8 mouse cellular contexts compared by ENCODE assay signal in genomic region chr5:121205537-121206130, GRCm38 (mm10). TPM values are rescaled to one million over a fixed set of nuclear protein-coding genes. Genes with fewer than 3 reads are reported as not detected.
DNase-seq lines count a peak whose midpoint lies in the region; ATAC-seq and TF ChIP-seq lines count a peak whose summit lies in the region.
"Not testable (repeated sequence)": the region's sequence is repeated elsewhere in the genome, so short reads cannot be mapped to it uniquely, and the experiment has no call there.

No protein-coding gene starts in this region.

- H3K27ac ChIP-seq in embryonic facial prominence, embryonic 12.5 days; forebrain, embryonic 16.5 days (ENCODE audit: low read length); hindbrain, embryonic 11.5 days (ENCODE audit: low read depth, low read length); kidney, embryonic 15.5 days; midbrain, embryonic 10.5 days (replicated peaks); neural tube, embryonic 14.5 days (ENCODE audit: low read depth, low read length): not testable (repeated sequence)
- peak overlapping the region; percentile 81 for H3K27ac ChIP-seq in liver, embryonic 12.5 days

- H3ac ChIP-seq in C2C12 (ENCODE audit: control insufficient read depth, insufficient read length, low read depth), result peak overlapping the region; percentile 72

- H3K27me3 ChIP-seq in C2C12 (ENCODE audit: control insufficient read depth, insufficient read depth, insufficient read length); embryonic facial prominence, embryonic 12.5 days; forebrain, embryonic 16.5 days (replicated peaks; ENCODE audit: control insufficient read depth, insufficient read depth, low read length); hindbrain, embryonic 11.5 days (ENCODE audit: control insufficient read depth, insufficient read depth, low read length); kidney, embryonic 15.5 days; liver, embryonic 12.5 days (replicated peaks); midbrain, embryonic 10.5 days (ENCODE audit: low read depth, poor library complexity, severe bottlenecking); neural tube, embryonic 14.5 days (ENCODE audit: control insufficient read depth, insufficient read depth, low read length): not testable (repeated sequence)

- H3K36me3 ChIP-seq in C2C12 (ENCODE audit: control insufficient read depth, insufficient read depth), result peaks cover 58% of the 10 kb centered on the region
- peaks cover 50% of the 10 kb centered on the region for H3K36me3 ChIP-seq in embryonic facial prominence, embryonic 12.5 days
- H3K36me3 ChIP-seq in forebrain, embryonic 16.5 days (ENCODE audit: control insufficient read depth, insufficient read depth), result peaks cover 30% of the 10 kb centered on the region
- H3K36me3 ChIP-seq in hindbrain, embryonic 11.5 days (ENCODE audit: control insufficient read depth, insufficient read depth, low read length), result peaks cover 10% of the 10 kb centered on the region
- peaks cover 52% of the 10 kb centered on the region for H3K36me3 ChIP-seq in kidney, embryonic 15.5 days
- H3K36me3 ChIP-seq in liver, embryonic 12.5 days, result peaks cover 53% of the 10 kb centered on the region
- peaks cover 53% of the 10 kb centered on the region for H3K36me3 ChIP-seq in midbrain, embryonic 10.5 days
- H3K36me3 ChIP-seq in neural tube, embryonic 14.5 days (ENCODE audit: control insufficient read depth, insufficient read depth, low read length), result peaks cover 35% of the 10 kb centered on the region

- not testable (repeated sequence) for TF ChIP-seq CTCF in C2C12 (IDR thresholded peaks at IDR 0.05; ENCODE audit: control insufficient read depth, insufficient read depth, insufficient read length)

- peak overlapping the region; percentile 90 for H3K4me3 ChIP-seq in C2C12 (ENCODE audit: insufficient read depth, poor library complexity, severe bottlenecking)
- peak overlapping the region; percentile 98 for H3K4me3 ChIP-seq in embryonic facial prominence, embryonic 12.5 days
- peak overlapping the region; percentile 97 for H3K4me3 ChIP-seq in forebrain, embryonic 16.5 days (replicated peaks; ENCODE audit: low read length)
- H3K4me3 ChIP-seq in hindbrain, embryonic 11.5 days (ENCODE audit: low read depth, low read length), result peak overlapping the region; percentile 98
- peak overlapping the region; percentile 96 for H3K4me3 ChIP-seq in kidney, embryonic 15.5 days (replicated peaks)
- peak overlapping the region; percentile 98 for H3K4me3 ChIP-seq in liver, embryonic 12.5 days
- peak overlapping the region; percentile 99 for H3K4me3 ChIP-seq in midbrain, embryonic 10.5 days
- H3K4me3 ChIP-seq in neural tube, embryonic 14.5 days (ENCODE audit: low read depth, low read length), result peak overlapping the region; percentile 89

- 74% methylated on average over 8 of the region's 10 CpGs for WGBS in embryonic facial prominence, embryonic 12.5 days
- WGBS in forebrain, embryonic 16.5 days, result 76% methylated on average over 7 of the region's 10 CpGs
- 77% methylated on average over 8 of the region's 10 CpGs for WGBS in hindbrain, embryonic 11.5 days
- 68% methylated on average over 8 of the region's 10 CpGs for WGBS in kidney, embryonic 15.5 days
- 39% methylated on average over 8 of the region's 10 CpGs for WGBS in liver, embryonic 12.5 days (ENCODE audit: insufficient replicate concordance)
- WGBS in midbrain, embryonic 10.5 days, result 86% methylated on average over 9 of the region's 10 CpGs
- 76% methylated on average over 8 of the region's 10 CpGs for WGBS in neural tube, embryonic 14.5 days

- H3K79me2 ChIP-seq in C2C12 (ENCODE audit: control insufficient read depth, insufficient read depth), result peaks cover 56% of the 10 kb centered on the region

- not testable (repeated sequence) for DNase-seq in hindbrain, embryonic 11.5 days (ENCODE audit: low spot score); midbrain, embryonic 10.5 days (ENCODE audit: low spot score)

- ATAC-seq in embryonic facial prominence, embryonic 12.5 days (ENCODE audit: insufficient number of reproducible peaks, insufficient read depth, low FRiP score, low TSS enrichment); forebrain, embryonic 16.5 days; hindbrain, embryonic 11.5 days (ENCODE audit: low FRiP score); kidney, embryonic 15.5 days (replicated peaks; ENCODE audit: low FRiP score); liver, embryonic 12.5 days; neural tube, embryonic 14.5 days (ENCODE audit: low read depth): not testable (repeated sequence)

- H3K4me1 ChIP-seq in embryonic facial prominence, embryonic 12.5 days, result peaks cover 18% of the 10 kb centered on the region
- H3K4me1 ChIP-seq in forebrain, embryonic 16.5 days (replicated peaks; ENCODE audit: control insufficient read depth, insufficient read depth, low read length), result peaks cover 20% of the 10 kb centered on the region
- H3K4me1 ChIP-seq in hindbrain, embryonic 11.5 days (replicated peaks; ENCODE audit: control insufficient read depth, insufficient read depth, low read length); neural tube, embryonic 14.5 days (ENCODE audit: control insufficient read depth, insufficient read depth, low read length): not testable (repeated sequence)
- H3K4me1 ChIP-seq in kidney, embryonic 15.5 days, result peaks cover 29% of the 10 kb centered on the region
- peaks cover 43% of the 10 kb centered on the region for H3K4me1 ChIP-seq in liver, embryonic 12.5 days
- peaks cover 23% of the 10 kb centered on the region for H3K4me1 ChIP-seq in midbrain, embryonic 10.5 days

- peak overlapping the region; percentile 99 for H3K9ac ChIP-seq in embryonic facial prominence, embryonic 12.5 days
- 0 out of 2 replicates have a peak overlapping the region, but pooled peaks have one; percentile 17 for H3K9ac ChIP-seq in forebrain, embryonic 16.5 days (replicated peaks; ENCODE audit: low read depth, low read length)
- peak overlapping the region; percentile 99; the same call in 1 of the 2 replicates for H3K9ac ChIP-seq in hindbrain, embryonic 11.5 days (ENCODE audit: low read depth, low read length)
- peak overlapping the region; percentile 98 for H3K9ac ChIP-seq in kidney, embryonic 15.5 days
- H3K9ac ChIP-seq in liver, embryonic 12.5 days, result peak overlapping the region; percentile 98
- peak overlapping the region; percentile 95 for H3K9ac ChIP-seq in neural tube, embryonic 14.5 days (replicated peaks; ENCODE audit: low read depth, low read length)

- H3K4me2 ChIP-seq in embryonic facial prominence, embryonic 12.5 days (replicated peaks), result peak overlapping the region; percentile 62
- H3K4me2 ChIP-seq in forebrain, embryonic 16.5 days (ENCODE audit: low read length), result peak overlapping the region; percentile 73
- peak overlapping the region; percentile 70; the same call in 1 of the 2 replicates for H3K4me2 ChIP-seq in hindbrain, embryonic 11.5 days (replicated peaks; ENCODE audit: low read depth, low read length)
- peak overlapping the region; percentile 70 for H3K4me2 ChIP-seq in kidney, embryonic 15.5 days
- H3K4me2 ChIP-seq in liver, embryonic 12.5 days, result peak overlapping the region; percentile 82
- peak overlapping the region; percentile 72 for H3K4me2 ChIP-seq in neural tube, embryonic 14.5 days (ENCODE audit: low read depth, low read length)

- H3K79me3 ChIP-seq in C2C12 (ENCODE audit: low read depth), result peaks cover 46% of the 10 kb centered on the region

- not testable (repeated sequence) for H3K9me3 ChIP-seq in embryonic facial prominence, embryonic 12.5 days; forebrain, embryonic 16.5 days (ENCODE audit: control insufficient read depth, low read length); hindbrain, embryonic 11.5 days (ENCODE audit: control insufficient read depth, low read length); kidney, embryonic 15.5 days (replicated peaks); liver, embryonic 12.5 days (replicated peaks); midbrain, embryonic 10.5 days (replicated peaks); neural tube, embryonic 14.5 days (ENCODE audit: control insufficient read depth, low read length)

RNA-seq across cellular contexts. Expression of gene Rpl6, which starts 1.4 kb away (rescaled TPM):
- polyA plus RNA-seq in C2C12 (2012; fragmentation: generic; extraction: Trizol), result 1,946 TPM
- polyA plus RNA-seq in embryonic facial prominence, embryonic 12.5 days (2016; fragmentation: Nextera tagmentation; extraction: Ambion mirVana), result 597 and 603 TPM in 2 replicates
- 361 and 392 TPM in 2 replicates for polyA plus RNA-seq in forebrain, embryonic 16.5 days (2015; fragmentation: Nextera tagmentation; extraction: Ambion mirVana)
- 619 and 657 TPM in 2 replicates for polyA plus RNA-seq in hindbrain, embryonic 11.5 days (2014; fragmentation: Nextera tagmentation; extraction: Ambion mirVana)
- polyA plus RNA-seq in kidney, embryonic 15.5 days (2015; fragmentation: Nextera tagmentation; extraction: Ambion mirVana), result 639 and 659 TPM in 2 replicates
- polyA plus RNA-seq in liver, embryonic 12.5 days (2016; fragmentation: Nextera tagmentation; extraction: Ambion mirVana), result 590 and 602 TPM in 2 replicates
- polyA plus RNA-seq in midbrain, embryonic 10.5 days (2016; fragmentation: Nextera tagmentation; extraction: Ambion mirVana), result 565 and 656 TPM in 2 replicates
- 368 and 383 TPM in 2 replicates for polyA plus RNA-seq in neural tube, embryonic 14.5 days (2014; fragmentation: Nextera tagmentation; extraction: Ambion mirVana)

RNA-seq across cellular contexts. Expression of gene Hectd4, which starts 14.4 kb away (rescaled TPM):
- 5.4 TPM for polyA plus RNA-seq in C2C12 (2012; fragmentation: generic; extraction: Trizol)
- 7.8 and 7.9 TPM in 2 replicates for polyA plus RNA-seq in embryonic facial prominence, embryonic 12.5 days (2016; fragmentation: Nextera tagmentation; extraction: Ambion mirVana)
- 18.2 and 20.1 TPM in 2 replicates for polyA plus RNA-seq in forebrain, embryonic 16.5 days (2015; fragmentation: Nextera tagmentation; extraction: Ambion mirVana)
- polyA plus RNA-seq in hindbrain, embryonic 11.5 days (2014; fragmentation: Nextera tagmentation; extraction: Ambion mirVana), result 11.6 and 15.5 TPM in 2 replicates
- polyA plus RNA-seq in kidney, embryonic 15.5 days (2015; fragmentation: Nextera tagmentation; extraction: Ambion mirVana), result 4.3 and 5.2 TPM in 2 replicates
- polyA plus RNA-seq in liver, embryonic 12.5 days (2016; fragmentation: Nextera tagmentation; extraction: Ambion mirVana), result 13.3 and 14.4 TPM in 2 replicates
- 3.9 and 5.7 TPM in 2 replicates for polyA plus RNA-seq in midbrain, embryonic 10.5 days (2016; fragmentation: Nextera tagmentation; extraction: Ambion mirVana)
- 30.1 and 35.2 TPM in 2 replicates for polyA plus RNA-seq in neural tube, embryonic 14.5 days (2014; fragmentation: Nextera tagmentation; extraction: Ambion mirVana)

RNA-seq across cellular contexts. Expression of gene Ptpn11, which starts 14.4 kb away (rescaled TPM):
- polyA plus RNA-seq in C2C12 (2012; fragmentation: generic; extraction: Trizol), result 75.8 TPM
- 23.4 and 24.0 TPM in 2 replicates for polyA plus RNA-seq in embryonic facial prominence, embryonic 12.5 days (2016; fragmentation: Nextera tagmentation; extraction: Ambion mirVana)
- polyA plus RNA-seq in forebrain, embryonic 16.5 days (2015; fragmentation: Nextera tagmentation; extraction: Ambion mirVana), result 22.5 and 23.8 TPM in 2 replicates
- polyA plus RNA-seq in hindbrain, embryonic 11.5 days (2014; fragmentation: Nextera tagmentation; extraction: Ambion mirVana), result 25.0 and 32.4 TPM in 2 replicates
- 19.9 and 20.9 TPM in 2 replicates for polyA plus RNA-seq in kidney, embryonic 15.5 days (2015; fragmentation: Nextera tagmentation; extraction: Ambion mirVana)
- 15.2 and 15.8 TPM in 2 replicates for polyA plus RNA-seq in liver, embryonic 12.5 days (2016; fragmentation: Nextera tagmentation; extraction: Ambion mirVana)
- 23.5 and 23.9 TPM in 2 replicates for polyA plus RNA-seq in midbrain, embryonic 10.5 days (2016; fragmentation: Nextera tagmentation; extraction: Ambion mirVana)
- 22.0 and 26.6 TPM in 2 replicates for polyA plus RNA-seq in neural tube, embryonic 14.5 days (2014; fragmentation: Nextera tagmentation; extraction: Ambion mirVana)

Comparison
In these comparisons a context has a peak if more than half of its experiments do, and no peak if none do; other contexts are left out.
1. H3K9ac ChIP-seq: peak in every context shown above with its lines; median percentile 99 in embryonic facial prominence, embryonic 12.5 days; 99 in hindbrain, embryonic 11.5 days; 98 in kidney, embryonic 15.5 days; 98 in liver, embryonic 12.5 days; 95 in neural tube, embryonic 14.5 days; 17 in forebrain, embryonic 16.5 days.